In genomic region chr19:46962841-46963240, GRCm38 (mm10) we compare ENCODE assay signal across 8 mouse cellular contexts. TPM values are rescaled to one million over a fixed set of nuclear protein-coding genes. Genes with fewer than 3 reads are reported as not detected.
DNase-seq lines count a peak whose midpoint lies in the region; ATAC-seq lines count a peak whose summit lies in the region.

No protein-coding gene starts in this region.

- 0 out of 2 replicates have a peak, but pooled peaks cover 1% of the 10 kb centered on the region for H3K36me3 ChIP-seq in lung, embryonic 15.5 days
- no peaks in the 10 kb centered on the region for H3K36me3 ChIP-seq in forebrain, embryonic 10.5 days (replicated peaks)
- no peaks in the 10 kb centered on the region for H3K36me3 ChIP-seq in limb, embryonic 10.5 days
- no peaks in the 10 kb centered on the region for H3K36me3 ChIP-seq in stomach, embryonic 14.5 days (ENCODE audit: control insufficient read depth, insufficient read depth, low read length)

- no peak for DNase-seq in lung, postnatal 4 days
- no peak for DNase-seq in forebrain, embryonic 10.5 days (ENCODE audit: extremely low spot score, low spot score)
- no peak for DNase-seq in limb, embryonic 10.5 days (ENCODE audit: low spot score)
- DNase-seq in right cerebral cortex, postnatal 4 days, result no peak
- DNase-seq in layer of hippocampus, postnatal 10 days (ENCODE audit: low spot score in 2 of 2), result no peak
- no peak for DNase-seq in cerebellum, adult 9-11 months

- H3K27me3 ChIP-seq in lung, embryonic 15.5 days, result no peaks in the 10 kb centered on the region
- H3K27me3 ChIP-seq in forebrain, embryonic 10.5 days (ENCODE audit: poor library complexity, severe bottlenecking), result peaks cover 7% of the 10 kb centered on the region; the same call in 1 of the 2 replicates
- no peaks in the 10 kb centered on the region for H3K27me3 ChIP-seq in limb, embryonic 10.5 days (ENCODE audit: low read depth, poor library complexity, severe bottlenecking)
- H3K27me3 ChIP-seq in stomach, embryonic 14.5 days (ENCODE audit: control insufficient read depth, insufficient read depth, low read length), result no peaks in the 10 kb centered on the region

- H3K9me3 ChIP-seq in lung, embryonic 15.5 days, result no peaks in the 10 kb centered on the region
- H3K9me3 ChIP-seq in forebrain, embryonic 10.5 days, result no peaks in the 10 kb centered on the region
- H3K9me3 ChIP-seq in limb, embryonic 10.5 days (replicated peaks), result no peaks in the 10 kb centered on the region
- H3K9me3 ChIP-seq in stomach, embryonic 14.5 days (ENCODE audit: control insufficient read depth, low read depth, low read length), result no peaks in the 10 kb centered on the region

- peak overlapping the region; percentile 99 for H3K27ac ChIP-seq in lung, embryonic 15.5 days
- H3K27ac ChIP-seq in forebrain, embryonic 10.5 days, result peak overlapping the region; percentile 95
- H3K27ac ChIP-seq in limb, embryonic 10.5 days, result peak overlapping the region; percentile 96; the same call in 1 of the 2 replicates
- H3K27ac ChIP-seq in stomach, embryonic 14.5 days (ENCODE audit: low read length), result peak overlapping the region; percentile 94

- WGBS in lung, embryonic 15.5 days, result 8% methylated on average over 7 of the region's 7 CpGs
- WGBS in forebrain, embryonic 10.5 days, result 30% methylated on average over 7 of the region's 7 CpGs
- 37% methylated on average over 7 of the region's 7 CpGs for WGBS in limb, embryonic 10.5 days
- 12% methylated on average over 7 of the region's 7 CpGs for WGBS in stomach, embryonic 14.5 days

- no peak for ATAC-seq in lung, embryonic 15.5 days (ENCODE audit: borderline replicate concordance, extremely low read depth, low FRiP score, low TSS enrichment)
- no peak for ATAC-seq in stomach, embryonic 14.5 days (ENCODE audit: insufficient number of reproducible peaks, insufficient read depth, low FRiP score, low read depth)

- peak overlapping the region; percentile 76 for H3K4me2 ChIP-seq in lung, embryonic 15.5 days
- peak overlapping the region; percentile 73 for H3K4me2 ChIP-seq in stomach, embryonic 14.5 days (replicated peaks; ENCODE audit: low read depth, low read length)

- H3K4me1 ChIP-seq in lung, embryonic 15.5 days, result peaks cover 40% of the 10 kb centered on the region
- H3K4me1 ChIP-seq in forebrain, embryonic 10.5 days, result peaks cover 29% of the 10 kb centered on the region
- peaks cover 31% of the 10 kb centered on the region for H3K4me1 ChIP-seq in limb, embryonic 10.5 days
- H3K4me1 ChIP-seq in stomach, embryonic 14.5 days (ENCODE audit: control insufficient read depth, insufficient read depth, low read length), result peaks cover 23% of the 10 kb centered on the region

- 0 out of 2 replicates have a peak overlapping the region, but pooled peaks have one; percentile 92 for H3K9ac ChIP-seq in lung, embryonic 15.5 days
- H3K9ac ChIP-seq in stomach, embryonic 14.5 days (replicated peaks; ENCODE audit: low read depth, low read length), result no peak overlapping the region

- peak overlapping the region; percentile 91 for H3K4me3 ChIP-seq in lung, embryonic 15.5 days
- H3K4me3 ChIP-seq in forebrain, embryonic 10.5 days, result peak overlapping the region; percentile 74
- peak overlapping the region; percentile 84 for H3K4me3 ChIP-seq in limb, embryonic 10.5 days
- peak overlapping the region; percentile 76 for H3K4me3 ChIP-seq in stomach, embryonic 14.5 days (ENCODE audit: low read depth, low read length)

RNA-seq across cellular contexts. Expression of gene Ina, which starts 51.7 kb away (rescaled TPM):
- 1.0 and 2.3 TPM in 2 replicates for polyA plus RNA-seq in lung, embryonic 15.5 days (2015; fragmentation: Nextera tagmentation; extraction: Ambion mirVana)
- polyA plus RNA-seq in forebrain, embryonic 10.5 days (2016; fragmentation: Nextera tagmentation; extraction: Ambion mirVana), result 9.1 and 15.8 TPM in 2 replicates
- polyA plus RNA-seq in limb, embryonic 10.5 days (2016; fragmentation: Nextera tagmentation; extraction: Ambion mirVana), result 0.11 and 0.15 TPM in 2 replicates
- polyA plus RNA-seq in stomach, embryonic 14.5 days (2014; fragmentation: Nextera tagmentation; extraction: Ambion mirVana), result 16.0 and 18.7 TPM in 2 replicates
- 100 to 1,000 TPM; 197 to 202 TPM for total RNA-seq in layer of hippocampus, postnatal 10 days (2021)

RNA-seq across cellular contexts. Expression of gene Nt5c2, which starts 52.1 kb away (rescaled TPM):
- polyA plus RNA-seq in lung, embryonic 15.5 days (2015; fragmentation: Nextera tagmentation; extraction: Ambion mirVana), result 85.4 and 86.0 TPM in 2 replicates
- 70.5 and 71.1 TPM in 2 replicates for polyA plus RNA-seq in forebrain, embryonic 10.5 days (2016; fragmentation: Nextera tagmentation; extraction: Ambion mirVana)
- 75.4 and 89.8 TPM in 2 replicates for polyA plus RNA-seq in limb, embryonic 10.5 days (2016; fragmentation: Nextera tagmentation; extraction: Ambion mirVana)
- polyA plus RNA-seq in stomach, embryonic 14.5 days (2014; fragmentation: Nextera tagmentation; extraction: Ambion mirVana), result 84.2 and 106 TPM in 2 replicates
- 10 to 100 TPM; 65.6 to 78.1 TPM for total RNA-seq in layer of hippocampus, postnatal 10 days (2021)
